9 mouse cellular contexts compared by ENCODE assay signal in the genomic region with DNA sequence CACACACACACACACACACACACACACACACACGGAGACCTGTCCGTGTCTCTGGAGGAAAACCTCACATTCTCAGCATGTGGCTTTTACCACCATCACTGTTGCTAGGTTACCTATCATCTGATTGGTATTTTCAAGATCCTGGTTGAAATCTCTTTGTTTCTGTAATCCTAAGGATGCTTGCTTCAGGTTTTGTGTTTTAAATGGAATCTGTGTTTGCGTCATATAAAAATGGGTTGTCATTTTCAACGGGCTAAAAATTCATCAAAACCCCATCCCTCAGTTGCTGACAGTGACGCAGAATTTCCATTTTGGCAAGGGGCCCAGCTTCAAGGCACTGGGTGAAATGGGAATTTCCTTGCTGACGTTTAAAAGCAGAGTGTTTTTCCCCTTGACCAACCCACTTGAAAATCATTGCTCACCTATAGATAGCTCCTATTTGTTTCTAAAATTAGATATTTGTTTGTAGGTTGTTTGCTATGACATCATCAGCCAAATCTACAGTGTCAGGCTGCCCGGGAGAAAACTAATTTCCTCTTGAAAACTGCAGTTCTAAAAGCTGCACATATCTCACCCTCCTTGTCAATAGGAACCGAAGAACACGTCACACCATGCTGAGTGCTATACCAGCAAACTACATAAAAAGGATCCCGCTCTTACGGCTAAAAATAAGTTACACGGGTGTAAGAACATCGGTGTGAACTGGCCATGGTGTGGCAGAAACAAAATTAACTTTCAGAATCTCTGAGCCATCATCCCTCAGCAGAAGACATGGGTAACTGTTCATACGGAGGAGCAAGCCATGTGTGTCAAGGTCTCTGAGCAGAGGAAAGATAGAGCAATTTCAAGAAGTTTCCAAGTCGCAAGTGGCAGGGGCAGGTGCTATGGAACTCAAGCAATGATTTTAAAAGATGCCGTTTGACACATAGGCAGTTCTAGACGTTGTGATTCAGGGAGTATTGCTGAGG. TPM values are rescaled to one million over a fixed set of nuclear protein-coding genes. Genes with fewer than 3 reads are reported as not detected.
A peak's percentile ranks its signal among the peaks of the same experiment; 100 is the strongest.
DNase-seq lines count a peak whose midpoint lies in the region; ATAC-seq lines count a peak whose summit lies in the region.
"Had no signal": no experiment of that assay in that cellular context is flagged by ENCODE, and none has a peak within 500 bp of the region (broad histone marks: within the 10 kb centered on the region; RNA-seq: fewer than 3 reads in every experiment).

No protein-coding gene starts in this region.

- H3K4me1 ChIP-seq in midbrain, embryonic 15.5 days: peaks cover 14% of the 10 kb centered on the region
- H3K4me1 ChIP-seq in midbrain, embryonic 10.5 days: peaks cover 8% of the 10 kb centered on the region; the same call in 1 of the 2 replicates
- peaks cover 21% of the 10 kb centered on the region for H3K4me1 ChIP-seq in heart, embryonic 16.5 days (ENCODE audit: control insufficient read depth, insufficient read depth, low read length)

- intact Hi-C loops in gastrocnemius, postnatal 14 days (cut with DNase I; ENCODE audit: low total_unique reads): no loop called here

- H3K4me3 ChIP-seq in midbrain, embryonic 15.5 days: no peak overlapping the region
- no peak overlapping the region for H3K4me3 ChIP-seq in midbrain, embryonic 10.5 days
- no peak overlapping the region for H3K4me3 ChIP-seq in heart, embryonic 16.5 days (ENCODE audit: low read length)
- H3K4me3 ChIP-seq: erythroblast, embryonic 14.5 days had no signal

- no peaks in the 10 kb centered on the region for H3K9me3 ChIP-seq in midbrain, embryonic 15.5 days
- no peaks in the 10 kb centered on the region for H3K9me3 ChIP-seq in midbrain, embryonic 10.5 days (replicated peaks)
- no peaks in the 10 kb centered on the region for H3K9me3 ChIP-seq in heart, embryonic 16.5 days (replicated peaks; ENCODE audit: control insufficient read depth, low read length)

- ATAC-seq in midbrain, embryonic 15.5 days (replicated peaks): peak; percentile 83
- ATAC-seq in heart, embryonic 16.5 days (replicated peaks; ENCODE audit: extremely low read depth, insufficient read depth, low FRiP score): no peak

- H3K9ac ChIP-seq in midbrain, embryonic 15.5 days: no peak overlapping the region; the same call in 1 of the 2 replicates
- H3K9ac ChIP-seq in heart, embryonic 16.5 days (ENCODE audit: low read length): no peak overlapping the region

- H3K36me3 ChIP-seq in midbrain, embryonic 15.5 days (replicated peaks): no peaks in the 10 kb centered on the region
- H3K36me3 ChIP-seq in midbrain, embryonic 10.5 days: no peaks in the 10 kb centered on the region
- H3K36me3 ChIP-seq in heart, embryonic 16.5 days (ENCODE audit: control insufficient read depth, insufficient read depth): no peaks in the 10 kb centered on the region

- peak; percentile 66 to 69 for DNase-seq in cerebellum, postnatal 10 days
- DNase-seq in cerebellum, postnatal 4 days (ENCODE audit: low spot score in 2 of 2): no peak
- DNase-seq in midbrain, embryonic 10.5 days (ENCODE audit: low spot score): no peak
- peak; percentile 53 for DNase-seq in right cerebral cortex, postnatal 4 days
- DNase-seq in gastrocnemius, postnatal 14 days: no peak
- no peak for DNase-seq in kidney, adult 18-20 months

- WGBS in midbrain, embryonic 15.5 days: 60% methylated on average over 17 of the region's 17 CpGs
- 86% methylated on average over 17 of the region's 17 CpGs for WGBS in midbrain, embryonic 10.5 days
- WGBS in heart, embryonic 16.5 days: 40% methylated on average over 17 of the region's 17 CpGs

- H3K4me2 ChIP-seq in midbrain, embryonic 15.5 days: no peak overlapping the region
- H3K4me2 ChIP-seq in heart, embryonic 16.5 days (ENCODE audit: low read depth, low read length): 0 out of 2 replicates have a peak overlapping the region, but pooled peaks have one; percentile 3

- peak overlapping the region; percentile 51 for H3K27ac ChIP-seq in midbrain, embryonic 15.5 days
- no peak overlapping the region for H3K27ac ChIP-seq in midbrain, embryonic 10.5 days (replicated peaks)
- H3K27ac ChIP-seq in heart, embryonic 16.5 days (ENCODE audit: low read length): no peak overlapping the region

- no peaks in the 10 kb centered on the region for H3K27me3 ChIP-seq in midbrain, embryonic 15.5 days (replicated peaks)
- no peaks in the 10 kb centered on the region for H3K27me3 ChIP-seq in midbrain, embryonic 10.5 days (ENCODE audit: low read depth, poor library complexity, severe bottlenecking)
- H3K27me3 ChIP-seq in heart, embryonic 16.5 days (ENCODE audit: control insufficient read depth, insufficient read depth, low read length): no peaks in the 10 kb centered on the region

RNA-seq across cellular contexts. Expression of a gene that starts 47.4 kb away (rescaled TPM):
- 2.4 and 2.8 TPM in 2 replicates for polyA plus RNA-seq in midbrain, embryonic 15.5 days (2015; fragmentation: Nextera tagmentation; extraction: Ambion mirVana)
- 0.57 and 0.78 TPM in 2 replicates for polyA plus RNA-seq in midbrain, embryonic 10.5 days (2016; fragmentation: Nextera tagmentation; extraction: Ambion mirVana)
- 2.0 and 4.8 TPM in 2 replicates for polyA plus RNA-seq in heart, embryonic 16.5 days (2015; fragmentation: Nextera tagmentation; extraction: Ambion mirVana)
- total RNA-seq in gastrocnemius, postnatal 14 days (2021): under 1 TPM; 0.24 to 0.59 TPM
- polyA plus RNA-seq: erythroblast, embryonic 14.5 days had no signal

Comparison
In these comparisons a context has a peak if more than half of its experiments do, and no peak if none do; other contexts are left out.
1. DNase-seq: peak in cerebellum, postnatal 10 days (2 of 2) and right cerebral cortex, postnatal 4 days (single experiment); none in cerebellum, postnatal 4 days (0 of 2), midbrain, embryonic 10.5 days (single experiment), gastrocnemius, postnatal 14 days (single experiment) and kidney, adult 18-20 months (single experiment).